Mouse (Mus musculus) G1E (cell line): ENCODE data around the gene Car15. TPM values are rescaled to one million over a fixed set of nuclear protein-coding genes. Genes with fewer than 3 reads are reported as not detected.

Experiments used
- ATAC-seq: 2 replicates; pipeline ENCODE4 v1.8.0; 2016; ENCODE audit warnings: mild to moderate bottlenecking; ENCODE audit not compliant: insufficient number of reproducible peaks, poor library complexity, low FRiP score, severe bottlenecking; ENCODE audit errors: extremely low read depth
- DNase-seq: peaks from one replicate; pipeline ENCODE4 v3.0.0; 2012; ENCODE audit warnings: low spot score
- H3K27me3 ChIP-seq: 2 replicates; pipeline ENCODE4 v1.6.1; 2012; ENCODE audit warnings: mild to moderate bottlenecking, low read length, inconsistent platforms; ENCODE audit not compliant: insufficient read depth
- H3K36me3 ChIP-seq: replicated peaks from 2 replicates; pipeline ENCODE3; 2012; ENCODE audit warnings: mild to moderate bottlenecking, inconsistent platforms
- H3K4me1 ChIP-seq: 2 replicates; pipeline ENCODE4 v1.6.1; 2012; ENCODE audit warnings: low read depth, low read length, inconsistent platforms, mixed read lengths; ENCODE audit not compliant: insufficient read depth
- H3K4me3 ChIP-seq: 2 replicates; pipeline ENCODE4 v1.5.1; 2012; ENCODE audit warnings: low read depth, mild to moderate bottlenecking, inconsistent platforms, low read length, moderate library complexity, mixed read lengths
- H3K9me3 ChIP-seq: replicated peaks from 2 replicates; pipeline ENCODE4 v1.6.1; 2012; ENCODE audit warnings: inconsistent platforms
- CTCF ChIP-seq: IDR thresholded peaks from 2 replicates; pipeline ENCODE4 v1.5.1; 2012; ENCODE audit warnings: low read depth, low read length, inconsistent platforms, mixed read lengths
- GATA1 ChIP-seq: IDR thresholded peaks from 2 replicates; pipeline ENCODE4 v1.6.1; 2012; ENCODE audit warnings: borderline replicate concordance, low read length, inconsistent platforms, mixed read lengths
- GATA2 ChIP-seq: IDR thresholded peaks from 2 replicates; pipeline ENCODE4 v1.6.1; 2012; ENCODE audit warnings: low read depth, low read length, inconsistent platforms, borderline replicate concordance
- POLR2AphosphoS5 ChIP-seq: IDR thresholded peaks from 2 replicates; pipeline ENCODE4 v1.6.1; 2012; ENCODE audit warnings: low read depth, low read length, inconsistent platforms; ENCODE audit not compliant: insufficient replicate concordance
- TAL1 ChIP-seq: conservative IDR thresholded peaks from 2 replicates; pipeline ENCODE4 v1.6.1; 2012; ENCODE audit warnings: low read depth, low read length, inconsistent platforms, mixed read lengths
- polyA plus RNA-seq: library from polyadenylated mRNA; stranded (reverse); fragments of >175 nt; gene quantifications from 2 replicates; pipeline ENCODE4 v1.2.3, GENCODE M21; 2012
- total RNA-seq, 2 experiments: library from RNA; stranded (forward) in 1 of 2; stranded (reverse) in 1 of 2; fragments of 200-1000 nt in 1 of 2; fragments of >200 nt in 1 of 2; fragmentation: Nextera tagmentation in 1 of 2; gene quantifications; 2 replicates each; pipeline ENCODE4 v1.2.3; 2014 to 2017

Gene Car15
- total and polyA plus RNA-seq, 3 experiments, result 0.89 to 3.3 (median 2.3) TPM

DNA sequence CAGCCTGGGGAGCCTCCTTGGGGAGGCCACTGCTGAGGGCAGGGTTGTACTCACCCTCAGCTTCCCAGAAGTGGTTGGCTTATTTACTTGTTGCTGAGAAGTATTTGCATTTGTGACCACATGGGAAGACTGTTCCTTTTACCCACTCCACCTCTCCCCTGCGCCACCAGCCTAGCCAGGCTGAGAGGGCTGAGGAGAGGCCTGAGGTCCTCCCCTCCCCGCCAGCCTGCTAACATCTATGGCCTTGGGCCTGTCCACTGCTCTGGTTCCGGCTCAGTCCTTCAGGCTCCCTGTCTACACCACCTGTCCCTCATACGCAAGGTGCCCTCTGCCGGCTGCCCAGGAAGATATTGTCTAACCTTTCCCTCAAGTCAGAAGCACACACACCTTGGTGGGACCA, 42.5 kb downstream of the Car15 start:
- Histone ChIP-seq H3K4me3 (no peak overlapping the region), H3K36me3 (no peaks in the 10 kb centered on the region), H3K9me3 (peaks cover 3% of the 10 kb centered on the region; the same call in 1 of the 2 replicates), H3K27me3 (peaks cover 34% of the 10 kb centered on the region), H3K4me1 (no peaks in the 10 kb centered on the region)
- DNase-seq (no peak), ATAC-seq (no peak)
- TF ChIP-seq GATA1 (no peak), TAL1 (no peak), GATA2 (no peak), CTCF (no peak), POLR2AphosphoS5 (no peak)

DNA sequence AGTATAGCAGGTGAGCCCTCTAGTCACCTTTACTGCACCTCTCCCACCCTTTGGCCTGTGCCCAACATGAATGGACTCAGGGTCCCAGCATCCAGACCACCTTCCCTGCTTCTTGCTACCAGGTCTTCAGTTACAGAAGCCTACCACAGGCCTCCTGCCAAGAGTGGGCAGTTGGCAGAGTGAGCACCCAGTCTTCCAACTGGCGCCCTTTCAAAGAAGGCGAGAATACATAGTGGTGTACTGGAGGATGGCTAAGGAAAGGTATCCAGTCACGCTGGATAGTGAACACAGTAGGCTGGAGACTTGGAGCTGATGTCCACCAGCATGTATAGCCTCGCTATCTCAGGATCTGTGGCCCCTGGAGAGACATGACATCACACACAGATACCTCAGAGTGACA, 44.1 kb downstream of the Car15 start:
- Histone ChIP-seq H3K4me1 (no peaks in the 10 kb centered on the region), H3K36me3 (no peaks in the 10 kb centered on the region), H3K4me3 (no peak overlapping the region), H3K27me3 (peaks cover 28% of the 10 kb centered on the region), H3K9me3 (peaks cover 3% of the 10 kb centered on the region; the same call in 1 of the 2 replicates)
- DNase-seq (no peak), ATAC-seq (no peak)
- no peak for TF ChIP-seq GATA2
- no peak for TF ChIP-seq CTCF
- TF ChIP-seq POLR2AphosphoS5, result no peak
- no peak for TF ChIP-seq TAL1
- no peak for TF ChIP-seq GATA1

DNA sequence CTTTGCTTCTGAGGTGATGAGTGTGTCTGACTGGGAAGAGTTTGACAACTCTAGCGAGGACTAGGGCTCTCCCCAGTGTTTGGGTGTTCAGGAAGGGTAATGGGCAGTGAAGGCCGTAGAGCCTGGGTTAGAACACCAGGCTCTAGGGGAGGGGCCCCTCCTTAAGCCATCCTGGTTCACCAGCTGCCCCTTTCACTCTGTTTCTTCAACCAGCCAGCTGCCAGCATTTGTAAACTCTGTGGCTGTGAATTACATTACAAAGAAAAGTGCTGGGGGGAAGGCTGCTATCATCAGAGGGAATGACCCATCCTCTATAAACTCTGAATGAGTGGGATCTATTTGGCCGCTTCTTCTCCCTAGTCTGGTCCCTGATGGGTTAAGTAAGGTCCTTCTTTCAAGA, 45.4 kb downstream of the Car15 start:
- TF ChIP-seq TAL1 (no peak), CTCF (no peak), GATA2 (no peak), POLR2AphosphoS5 (no peak), GATA1 (no peak)
- no peak for ATAC-seq
- peaks cover 3% of the 10 kb centered on the region; the same call in 1 of the 2 replicates for H3K9me3 ChIP-seq
- DNase-seq, result no peak
- H3K4me1 ChIP-seq, result no peaks in the 10 kb centered on the region
- peaks cover 26% of the 10 kb centered on the region for H3K27me3 ChIP-seq
- no peaks in the 10 kb centered on the region for H3K36me3 ChIP-seq
- no peak overlapping the region for H3K4me3 ChIP-seq

DNA sequence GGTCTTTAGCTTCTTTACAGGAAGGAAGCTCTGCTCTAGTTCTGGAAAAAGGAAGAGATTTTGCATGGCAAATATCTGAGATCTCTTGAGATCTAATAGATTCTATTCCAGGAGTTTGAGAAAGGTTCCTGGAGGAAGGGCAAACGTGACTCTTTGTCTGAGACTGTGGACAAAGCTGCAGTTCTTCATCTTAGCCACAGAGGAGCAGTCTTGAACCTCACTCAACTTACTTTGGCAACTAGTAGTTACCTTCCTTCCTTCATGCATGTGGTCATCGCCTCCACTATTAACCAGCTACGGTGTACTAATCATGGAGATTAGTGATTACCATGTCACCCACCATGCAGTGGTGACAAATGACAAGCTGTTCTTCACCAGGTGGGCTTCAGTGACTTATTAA, 52.8 kb downstream of the Car15 start:
- H3K27me3 ChIP-seq, result peaks cover 13% of the 10 kb centered on the region
- H3K4me3 ChIP-seq, result no peak overlapping the region
- no peak for ATAC-seq
- TF ChIP-seq POLR2AphosphoS5 (no peak), GATA1 (no peak), TAL1 (no peak), GATA2 (no peak), CTCF (no peak)
- no peaks in the 10 kb centered on the region for H3K4me1 ChIP-seq
- H3K36me3 ChIP-seq, result no peaks in the 10 kb centered on the region
- DNase-seq, result no peak
- H3K9me3 ChIP-seq, result no peaks in the 10 kb centered on the region

Other genes with a start within 250 kb of the Car15 start
- 55.5 and 78.9 TPM in 2 replicates for gene Smpd4, start 219.0 kb downstream of the Car15 start, total RNA-seq (2014; fragmentation: Nextera tagmentation)
- gene Smpd4, start 219.0 kb downstream of the Car15 start, total RNA-seq (2017), result 38.5 and 44.4 TPM in 2 replicates
- 12.6 and 24.5 TPM in 2 replicates for gene Smpd4, start 219.0 kb downstream of the Car15 start, polyA plus RNA-seq
- not detected in 2 replicates for gene Ccdc74a, start 191.9 kb downstream of the Car15 start, total RNA-seq (2014; fragmentation: Nextera tagmentation)
- 3.7 and 4.2 TPM in 2 replicates for gene Ccdc74a, start 191.9 kb downstream of the Car15 start, total RNA-seq (2017)
- 0.98 and 1.8 TPM in 2 replicates for gene Ccdc74a, start 191.9 kb downstream of the Car15 start, polyA plus RNA-seq
- 80.8 and 97.0 TPM in 2 replicates for gene Med15, start 105.5 kb downstream of the Car15 start, total RNA-seq (2014; fragmentation: Nextera tagmentation)
- 20.3 and 23.4 TPM in 2 replicates for gene Med15, start 105.5 kb downstream of the Car15 start, total RNA-seq (2017)
- gene Med15, start 105.5 kb downstream of the Car15 start, polyA plus RNA-seq, result 221 and 227 TPM in 2 replicates
- gene Klhl22, start 78.7 kb downstream of the Car15 start, total RNA-seq (2014; fragmentation: Nextera tagmentation), result not detected in 2 replicates
- 0.06 and 2.1 TPM in 2 replicates for gene Klhl22, start 78.7 kb downstream of the Car15 start, total RNA-seq (2017)
- gene Klhl22, start 78.7 kb downstream of the Car15 start, polyA plus RNA-seq, result not detected in 2 replicates
- not detected in 2 replicates for gene Scarf2, start 41.1 kb downstream of the Car15 start, total RNA-seq (2014; fragmentation: Nextera tagmentation)
- 0.06 TPM in 1 of 2 replicates, not detected in the other for gene Scarf2, start 41.1 kb downstream of the Car15 start, total RNA-seq (2017)
- gene Scarf2, start 41.1 kb downstream of the Car15 start, polyA plus RNA-seq, result not detected in 2 replicates
- not detected in 2 replicates for gene B830017H08Rik, start 5.2 kb downstream of the Car15 start, total RNA-seq (2014; fragmentation: Nextera tagmentation)
- gene B830017H08Rik, start 5.2 kb downstream of the Car15 start, total RNA-seq (2017), result 0.33 TPM in 1 of 2 replicates, not detected in the other
- gene B830017H08Rik, start 5.2 kb downstream of the Car15 start, polyA plus RNA-seq, result 0.17 and 0.23 TPM in 2 replicates
- gene Gm20518, start 53.3 kb upstream of the Car15 start, total RNA-seq (2014; fragmentation: Nextera tagmentation), result 0.75 and 1.0 TPM in 2 replicates
- gene Gm20518, start 53.3 kb upstream of the Car15 start, total RNA-seq (2017), result 0.52 and 1.0 TPM in 2 replicates
- 0.09 and 0.17 TPM in 2 replicates for gene Gm20518, start 53.3 kb upstream of the Car15 start, polyA plus RNA-seq
- gene Tssk1, start 55.9 kb upstream of the Car15 start, total RNA-seq (2014; fragmentation: Nextera tagmentation), result not detected in 2 replicates
- 0.16 TPM in 1 of 2 replicates, not detected in the other for gene Tssk1, start 55.9 kb upstream of the Car15 start, total RNA-seq (2017)
- not detected in 2 replicates for gene Tssk1, start 55.9 kb upstream of the Car15 start, polyA plus RNA-seq
- 20.5 and 23.2 TPM in 2 replicates for gene Dgcr2, start 60.2 kb upstream of the Car15 start, total RNA-seq (2014; fragmentation: Nextera tagmentation)
- gene Dgcr2, start 60.2 kb upstream of the Car15 start, total RNA-seq (2017), result 25.5 and 32.2 TPM in 2 replicates
- gene Dgcr2, start 60.2 kb upstream of the Car15 start, polyA plus RNA-seq, result 16.5 and 27.8 TPM in 2 replicates
- not detected in 2 replicates for gene Tssk2, start 60.3 kb upstream of the Car15 start, total RNA-seq (2014; fragmentation: Nextera tagmentation)
- gene Tssk2, start 60.3 kb upstream of the Car15 start, total RNA-seq (2017), result 0.23 TPM in 1 of 2 replicates, not detected in the other
- not detected in 2 replicates for gene Tssk2, start 60.3 kb upstream of the Car15 start, polyA plus RNA-seq
- gene Ess2, start 73.0 kb upstream of the Car15 start, total RNA-seq (2014; fragmentation: Nextera tagmentation), result 13.7 and 19.3 TPM in 2 replicates
- 29.1 and 31.0 TPM in 2 replicates for gene Ess2, start 73.0 kb upstream of the Car15 start, total RNA-seq (2017)
- 25.6 and 27.6 TPM in 2 replicates for gene Ess2, start 73.0 kb upstream of the Car15 start, polyA plus RNA-seq
- not detected in 2 replicates for gene Gsc2, start 76.7 kb upstream of the Car15 start, total RNA-seq (2014; fragmentation: Nextera tagmentation)
- gene Gsc2, start 76.7 kb upstream of the Car15 start, total RNA-seq (2017), result not detected in 2 replicates
- gene Gsc2, start 76.7 kb upstream of the Car15 start, polyA plus RNA-seq, result not detected in 2 replicates
- 47.5 and 57.3 TPM in 2 replicates for gene Slc25a1, start 89.9 kb upstream of the Car15 start, total RNA-seq (2014; fragmentation: Nextera tagmentation)
- 76.4 and 92.8 TPM in 2 replicates for gene Slc25a1, start 89.9 kb upstream of the Car15 start, total RNA-seq (2017)
- 209 and 244 TPM in 2 replicates for gene Slc25a1, start 89.9 kb upstream of the Car15 start, polyA plus RNA-seq
- gene Vpreb2, start 142.1 kb upstream of the Car15 start, total RNA-seq (2014; fragmentation: Nextera tagmentation), result not detected in 2 replicates
- gene Vpreb2, start 142.1 kb upstream of the Car15 start, total RNA-seq (2017), result not detected in 2 replicates
- not detected in 2 replicates for gene Vpreb2, start 142.1 kb upstream of the Car15 start, polyA plus RNA-seq
- 18.4 and 22.4 TPM in 2 replicates for gene Dgcr6, start 214.5 kb upstream of the Car15 start, total RNA-seq (2014; fragmentation: Nextera tagmentation)
- gene Dgcr6, start 214.5 kb upstream of the Car15 start, total RNA-seq (2017), result 14.1 and 19.6 TPM in 2 replicates
- gene Dgcr6, start 214.5 kb upstream of the Car15 start, polyA plus RNA-seq, result 20.4 and 23.8 TPM in 2 replicates